Mouse (Mus musculus): Measurements from ENCODE around the gene Ank3.

DNA sequence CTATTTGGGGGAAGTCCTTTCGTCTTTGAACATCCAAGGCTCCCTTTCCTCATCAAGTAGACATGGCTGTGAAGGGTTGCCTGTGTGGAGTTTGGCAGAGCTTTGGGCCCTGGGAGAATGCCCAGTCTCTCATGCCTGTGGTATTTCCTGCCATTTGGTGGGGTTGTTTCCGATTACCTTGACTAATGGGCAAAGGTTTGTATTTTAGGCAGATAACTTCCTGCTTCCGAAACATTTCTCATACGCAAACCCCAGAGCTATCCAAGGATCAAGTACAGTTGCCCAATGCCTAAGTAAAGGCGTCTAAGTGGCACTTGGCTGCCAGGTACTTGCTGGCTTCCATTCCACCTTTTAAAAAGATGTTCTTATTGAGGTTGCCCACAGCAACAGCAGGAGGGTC, 254.1 kb downstream of the Ank3 start:
- TF ChIP-seq CTCF (IDR thresholded peaks at IDR 0.05; ENCODE audit: insufficient read depth, low read length) (no peak), POLR2A (IDR thresholded peaks at IDR 0.05; ENCODE audit: borderline replicate concordance, extremely low read depth, low read depth, low read length) (no peak)

Data from lung, adult 2 months (tissue).